Mouse (Mus musculus) G1E (cell line): ENCODE results near the gene Ddx60. TPM values are rescaled to one million over a fixed set of nuclear protein-coding genes. Genes with fewer than 3 reads are reported as not detected.

Source experiments
- ATAC-seq: 2 replicates; pipeline ENCODE4 v1.8.0; 2016; ENCODE audit warnings: mild to moderate bottlenecking; ENCODE audit not compliant: insufficient number of reproducible peaks, poor library complexity, low FRiP score, severe bottlenecking; ENCODE audit errors: extremely low read depth
- DNase-seq: peaks from one replicate; pipeline ENCODE4 v3.0.0; 2012; ENCODE audit warnings: low spot score
- H3K27me3 ChIP-seq: 2 replicates; pipeline ENCODE4 v1.6.1; 2012; ENCODE audit warnings: mild to moderate bottlenecking, low read length, inconsistent platforms; ENCODE audit not compliant: insufficient read depth
- H3K36me3 ChIP-seq: replicated peaks from 2 replicates; pipeline ENCODE3; 2012; ENCODE audit warnings: mild to moderate bottlenecking, inconsistent platforms
- H3K4me1 ChIP-seq: 2 replicates; pipeline ENCODE4 v1.6.1; 2012; ENCODE audit warnings: low read depth, low read length, inconsistent platforms, mixed read lengths; ENCODE audit not compliant: insufficient read depth
- H3K4me3 ChIP-seq: 2 replicates; pipeline ENCODE4 v1.5.1; 2012; ENCODE audit warnings: low read depth, mild to moderate bottlenecking, inconsistent platforms, low read length, moderate library complexity, mixed read lengths
- H3K9me3 ChIP-seq: replicated peaks from 2 replicates; pipeline ENCODE4 v1.6.1; 2012; ENCODE audit warnings: inconsistent platforms
- CTCF ChIP-seq: IDR thresholded peaks from 2 replicates; pipeline ENCODE4 v1.5.1; 2012; ENCODE audit warnings: low read depth, low read length, inconsistent platforms, mixed read lengths
- GATA1 ChIP-seq: IDR thresholded peaks from 2 replicates; pipeline ENCODE4 v1.6.1; 2012; ENCODE audit warnings: borderline replicate concordance, low read length, inconsistent platforms, mixed read lengths
- GATA2 ChIP-seq: IDR thresholded peaks from 2 replicates; pipeline ENCODE4 v1.6.1; 2012; ENCODE audit warnings: low read depth, low read length, inconsistent platforms, borderline replicate concordance
- POLR2AphosphoS5 ChIP-seq: IDR thresholded peaks from 2 replicates; pipeline ENCODE4 v1.6.1; 2012; ENCODE audit warnings: low read depth, low read length, inconsistent platforms; ENCODE audit not compliant: insufficient replicate concordance
- TAL1 ChIP-seq: conservative IDR thresholded peaks from 2 replicates; pipeline ENCODE4 v1.6.1; 2012; ENCODE audit warnings: low read depth, low read length, inconsistent platforms, mixed read lengths
- polyA plus RNA-seq: library from polyadenylated mRNA; stranded (reverse); fragments of >175 nt; gene quantifications from 2 replicates; pipeline ENCODE4 v1.2.3, GENCODE M21; 2012
- total RNA-seq, 2 experiments: library from RNA; stranded (forward) in 1 of 2; stranded (reverse) in 1 of 2; fragments of 200-1000 nt in 1 of 2; fragments of >200 nt in 1 of 2; fragmentation: Nextera tagmentation in 1 of 2; gene quantifications; 2 replicates each; pipeline ENCODE4 v1.2.3; 2014 to 2017

Ddx60 gene
- total RNA-seq (2014; fragmentation: Nextera tagmentation) (not detected in 2 replicates), total RNA-seq (2017) (0.06 and 0.66 TPM in 2 replicates), polyA plus RNA-seq (not detected in 2 replicates)

- TF ChIP-seq POLR2AphosphoS5 (no peak), TAL1 (no peak)
- ATAC-seq: no peak
- Histone ChIP-seq H3K36me3 (no peaks in the 10 kb centered on the region), H3K27me3 (no peaks in the 10 kb centered on the region), H3K4me1 (no peaks in the 10 kb centered on the region), H3K4me3 (no peak within 1 kb of the TSS), H3K9me3 (no peaks in the 10 kb centered on the region)
- DNase-seq: no peak
Measured at GRCm38 (mm10) chr8:61927777-61928494, at the start of gene Ddx60. Ddx60 (plus strand) TSS chr8:61928087.

GRCm38 (mm10) chr8:61894062-61894461 lies 33.8 kb upstream of the Ddx60 start:
- H3K9me3 ChIP-seq: no peaks in the 10 kb centered on the region
- no peak for DNase-seq
- no peaks in the 10 kb centered on the region for H3K4me1 ChIP-seq
- H3K27me3 ChIP-seq: no peaks in the 10 kb centered on the region
- ATAC-seq: no peak
- H3K36me3 ChIP-seq: no peaks in the 10 kb centered on the region
- TF ChIP-seq GATA1 (no peak), TAL1 (no peak), POLR2AphosphoS5 (no peak), CTCF (no peak), GATA2 (no peak)
- H3K4me3 ChIP-seq: no peak overlapping the region

GRCm38 (mm10) chr8:61896742-61897141 lies 31.1 kb upstream of the Ddx60 start:
- Histone ChIP-seq H3K36me3 (no peaks in the 10 kb centered on the region), H3K27me3 (no peaks in the 10 kb centered on the region), H3K4me3 (no peak overlapping the region), H3K4me1 (no peaks in the 10 kb centered on the region), H3K9me3 (no peaks in the 10 kb centered on the region)
- TF ChIP-seq GATA2 (no peak), TAL1 (no peak), CTCF (no peak), POLR2AphosphoS5 (no peak), GATA1 (no peak)
- DNase-seq: no peak
- no peak for ATAC-seq

GRCm38 (mm10) chr8:61897402-61897801 lies 30.5 kb upstream of the Ddx60 start:
- H3K36me3 ChIP-seq: no peaks in the 10 kb centered on the region
- ATAC-seq: no peak

GRCm38 (mm10) chr8:61901028-61901717 lies 26.7 kb upstream of the Ddx60 start:
- Histone ChIP-seq H3K27me3 (no peaks in the 10 kb centered on the region), H3K9me3 (no peaks in the 10 kb centered on the region), H3K4me3 (no peak overlapping the region), H3K4me1 (no peaks in the 10 kb centered on the region), H3K36me3 (no peaks in the 10 kb centered on the region)
- DNase-seq: no peak
- no peak for ATAC-seq
- TF ChIP-seq GATA1: no peak
- TF ChIP-seq TAL1: no peak
- no peak for TF ChIP-seq CTCF
- no peak for TF ChIP-seq POLR2AphosphoS5
- no peak for TF ChIP-seq GATA2

More at GRCm38 (mm10) chr8:61897402-61897801, 30.5 kb upstream of the Ddx60 start:
- H3K4me3 ChIP-seq: no peak overlapping the region
- H3K9me3 ChIP-seq: no peaks in the 10 kb centered on the region
- TF ChIP-seq GATA1 (no peak), CTCF (no peak), TAL1 (no peak), POLR2AphosphoS5 (no peak), GATA2 (no peak)
- DNase-seq: no peak
- H3K4me1 ChIP-seq: no peaks in the 10 kb centered on the region
- H3K27me3 ChIP-seq: no peaks in the 10 kb centered on the region

GRCm38 (mm10) chr8:61902521-61902920 lies 25.4 kb upstream of the Ddx60 start, which contains the start of gene Palld:
Palld (minus strand) TSS chr8:61902690.
- no peak for TF ChIP-seq CTCF
- TF ChIP-seq POLR2AphosphoS5: no peak
- TF ChIP-seq GATA2: no peak
- TF ChIP-seq GATA1: no peak
- TF ChIP-seq TAL1: no peak
- Histone ChIP-seq H3K4me1 (no peaks in the 10 kb centered on the region), H3K9me3 (no peaks in the 10 kb centered on the region), H3K36me3 (no peaks in the 10 kb centered on the region), H3K27me3 (no peaks in the 10 kb centered on the region), H3K4me3 (no peak within 1 kb of the TSS)
- DNase-seq: no peak
- ATAC-seq: no peak
